Mouse (Mus musculus): ENCODE measurements at regions not wholly inside any gene's neighbourhood (a gene's known extent, or its start where the extent isn't known, plus 50 kb on each side); places are given as distances from the start of the nearest gene placed in this dataset.

GRCm38 (mm10) chr15:5510056-5510455 is 266.1 kb upstream of the Ptger4 start:
- TF ChIP-seq GATA1 (IDR thresholded peaks at IDR 0.05; ENCODE audit: low read length) (no peak), TAL1 (IDR thresholded peaks at IDR 0.05; ENCODE audit: low read length) (no peak)
